ENCODE assay signal across 9 mouse cellular contexts in genomic region chr11:102754416-102754815, GRCm38 (mm10). TPM values are rescaled to one million over a fixed set of nuclear protein-coding genes. Genes with fewer than 3 reads are reported as not detected.
DNase-seq lines count a peak whose midpoint lies in the region; ATAC-seq and TF ChIP-seq lines count a peak whose summit lies in the region.
"Had no signal": no experiment of that assay in that cellular context is flagged by ENCODE, and none has a peak within 500 bp of the region (broad histone marks: within the 10 kb centered on the region; RNA-seq: fewer than 3 reads in every experiment).

No protein-coding gene starts in this region.

- no peak for TF ChIP-seq POLR2A in thymus, adult 2 months (IDR thresholded peaks at IDR 0.05; ENCODE audit: control insufficient read depth, extremely low read depth, insufficient read depth, low read length, poor library complexity)

- ATAC-seq in heart, embryonic 11.5 days (replicated peaks; ENCODE audit: insufficient number of reproducible peaks, low FRiP score, low TSS enrichment), result no peak
- ATAC-seq in midbrain, embryonic 12.5 days (ENCODE audit: low FRiP score, low read depth), result no peak
- no peak for ATAC-seq in inflammation-experienced regulatory T-cells, adult 6 months

- H3K27ac ChIP-seq in heart, embryonic 11.5 days (ENCODE audit: low read depth, low read length), result no peak overlapping the region
- H3K27ac ChIP-seq in thymus, adult 2 months (ENCODE audit: control insufficient read depth, insufficient read depth, low read length), result peak overlapping the region; percentile 55
- H3K27ac ChIP-seq in midbrain, embryonic 12.5 days (replicated peaks), result peak overlapping the region; percentile 52

- H3K27me3 ChIP-seq in heart, embryonic 11.5 days (ENCODE audit: control insufficient read depth, insufficient read depth, low read length), result peaks cover 14% of the 10 kb centered on the region
- H3K27me3 ChIP-seq in thymus, adult 2 months (ENCODE audit: control insufficient read depth, insufficient read depth, low read length), result no peaks in the 10 kb centered on the region
- peaks cover 12% of the 10 kb centered on the region for H3K27me3 ChIP-seq in midbrain, embryonic 12.5 days

- H3K4me3 ChIP-seq in heart, embryonic 11.5 days (ENCODE audit: low read depth, low read length), result no peak overlapping the region
- H3K4me3 ChIP-seq in thymus, adult 2 months (ENCODE audit: control insufficient read depth, insufficient read depth, low read length), result peak overlapping the region; percentile 39
- no peak overlapping the region for H3K4me3 ChIP-seq in midbrain, embryonic 12.5 days
- H3K4me3 ChIP-seq: myocyte had no signal

- WGBS in heart, embryonic 11.5 days (ENCODE audit: insufficient replicate concordance), result 41% methylated on average over 4 of the region's 4 CpGs
- WGBS in thymus, adult 2 months, result 4% methylated on average over 4 of the region's 4 CpGs
- WGBS in midbrain, embryonic 12.5 days, result 48% methylated on average over 4 of the region's 4 CpGs

- no peak overlapping the region for H3K9ac ChIP-seq in heart, embryonic 11.5 days (ENCODE audit: low read depth, low read length)
- 0 out of 2 replicates have a peak overlapping the region, but pooled peaks have one; percentile 31 for H3K9ac ChIP-seq in midbrain, embryonic 12.5 days (replicated peaks)

- H3K36me3 ChIP-seq in heart, embryonic 11.5 days (ENCODE audit: control insufficient read depth, insufficient read depth, low read length), result no peaks in the 10 kb centered on the region
- no peaks in the 10 kb centered on the region for H3K36me3 ChIP-seq in thymus, adult 2 months (ENCODE audit: control insufficient read depth, insufficient read depth, low read length)
- no peaks in the 10 kb centered on the region for H3K36me3 ChIP-seq in midbrain, embryonic 12.5 days

- DNase-seq in heart, postnatal 14 days, result no peak
- DNase-seq in thymus, adult 2 months, result peak; percentile 38
- no peak for DNase-seq in thymus, adult 18-20 months
- no peak for DNase-seq in spleen, postnatal 4 days (ENCODE audit: low spot score in 2 of 2)
- no peak for DNase-seq in kidney, postnatal 25 days

- H3K9me3 ChIP-seq in heart, embryonic 11.5 days (replicated peaks; ENCODE audit: control insufficient read depth, low read length), result no peaks in the 10 kb centered on the region
- no peaks in the 10 kb centered on the region for H3K9me3 ChIP-seq in midbrain, embryonic 12.5 days

- H3K4me1 ChIP-seq in heart, embryonic 11.5 days (ENCODE audit: control insufficient read depth, insufficient read depth, low read length), result peaks cover 13% of the 10 kb centered on the region
- peaks cover 29% of the 10 kb centered on the region for H3K4me1 ChIP-seq in thymus, adult 2 months (replicated peaks; ENCODE audit: control insufficient read depth, insufficient read depth, low read length)
- H3K4me1 ChIP-seq in midbrain, embryonic 12.5 days, result peaks cover 29% of the 10 kb centered on the region

- H3K4me2 ChIP-seq in heart, embryonic 11.5 days, result peak overlapping the region; percentile 31
- H3K4me2 ChIP-seq in midbrain, embryonic 12.5 days (replicated peaks), result peak overlapping the region; percentile 34

- TF ChIP-seq CTCF in thymus, adult 2 months (IDR thresholded peaks at IDR 0.05; ENCODE audit: borderline replicate concordance, control insufficient read depth, extremely low read depth, insufficient read depth, low read length, poor library complexity), result no peak

- intact Hi-C loops in heart, postnatal 14 days (cut with DNase I), result no loop called here

RNA-seq across cellular contexts. Expression of gene Adam11, which starts 6.8 kb away (rescaled TPM):
- 5.4 and 6.7 TPM in 2 replicates for polyA plus RNA-seq in heart, embryonic 11.5 days (2014; fragmentation: Nextera tagmentation; extraction: Ambion mirVana)
- 1 to 10 TPM; 4.0 to 4.4 TPM for total RNA-seq in heart, postnatal 14 days (2021)
- polyA plus RNA-seq in thymus, adult 2 months (2012; rRNA removed), result 30.2 and 51.6 TPM in 2 replicates
- 24.1 and 28.8 TPM in 2 replicates for polyA plus RNA-seq in midbrain, embryonic 12.5 days (2016; fragmentation: Nextera tagmentation; extraction: Ambion mirVana)
- polyA plus RNA-seq in inflammation-experienced regulatory T-cells, adult 6 months (2017; shearing (Covaris generic)), result under 1 TPM in 1 of 3 experiments, not detected in 2; 0.20 TPM

RNA-seq across cellular contexts. Expression of gene Ccdc43, which starts 56.8 kb away (rescaled TPM):
- polyA plus RNA-seq in heart, embryonic 11.5 days (2014; fragmentation: Nextera tagmentation; extraction: Ambion mirVana), result 39.5 and 41.8 TPM in 2 replicates
- total RNA-seq in heart, postnatal 14 days (2021), result 10 to 100 TPM; 16.0 to 18.5 TPM
- 8.7 and 9.6 TPM in 2 replicates for polyA plus RNA-seq in thymus, adult 2 months (2012; rRNA removed)
- polyA plus RNA-seq in midbrain, embryonic 12.5 days (2016; fragmentation: Nextera tagmentation; extraction: Ambion mirVana), result 47.9 and 56.3 TPM in 2 replicates
- 10 to 100 TPM; 29.0 to 41.4 (median 40.1) TPM for polyA plus RNA-seq in inflammation-experienced regulatory T-cells, adult 6 months (2017; shearing (Covaris generic))
